ENCODE assay signal across 8 mouse cellular contexts in the genomic region with DNA sequence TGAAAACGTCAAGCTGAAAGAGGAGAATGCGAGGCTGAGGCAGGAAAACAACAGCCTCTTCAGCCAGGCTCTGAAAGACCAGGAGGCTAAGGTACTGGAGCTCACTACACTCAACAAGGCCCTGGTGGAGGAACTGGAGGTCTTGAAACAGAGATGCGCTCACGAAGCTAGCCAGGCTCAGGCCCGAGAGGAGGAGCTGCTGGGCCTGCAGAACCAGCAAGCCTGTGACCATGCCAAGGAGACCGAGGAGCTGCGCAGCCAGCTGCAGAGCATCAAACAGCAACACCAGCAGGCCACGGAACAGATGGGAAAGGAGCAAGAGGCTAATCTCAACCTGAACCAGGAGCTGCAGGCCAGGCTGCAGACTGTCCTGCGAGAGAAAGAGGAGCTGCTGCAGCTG. TPM values are rescaled to one million over a fixed set of nuclear protein-coding genes. Genes with fewer than 3 reads are reported as not detected.
DNase-seq lines count a peak whose midpoint lies in the region; ATAC-seq and TF ChIP-seq lines count a peak whose summit lies in the region.

No protein-coding gene starts in this region.

- H3K27ac ChIP-seq in liver, postnatal 0 days (ENCODE audit: low read depth): no peak overlapping the region
- no peak overlapping the region for H3K27ac ChIP-seq in thymus, adult 2 months (ENCODE audit: control insufficient read depth, insufficient read depth, low read length)

- no peak for TF ChIP-seq CTCF in liver, postnatal 0 days (IDR thresholded peaks at IDR 0.05; ENCODE audit: low read depth)
- TF ChIP-seq CTCF in thymus, adult 2 months (IDR thresholded peaks at IDR 0.05; ENCODE audit: borderline replicate concordance, control insufficient read depth, extremely low read depth, insufficient read depth, low read length, poor library complexity): no peak

- H3K4me1 ChIP-seq in liver, postnatal 0 days (ENCODE audit: insufficient read depth): no peaks in the 10 kb centered on the region
- H3K4me1 ChIP-seq in thymus, adult 2 months (replicated peaks; ENCODE audit: control insufficient read depth, insufficient read depth, low read length): no peaks in the 10 kb centered on the region

- intact Hi-C loops in heart, postnatal 10 days (cut with DNase I): loop anchor here (5.0 kb wide), 1 partner anchor 430 kb away; no protein-coding TSS in a partner anchor

- no peak for TF ChIP-seq POLR2A in thymus, adult 2 months (IDR thresholded peaks at IDR 0.05; ENCODE audit: control insufficient read depth, extremely low read depth, insufficient read depth, low read length, poor library complexity)

- 0 out of 2 replicates have a peak overlapping the region, but pooled peaks have one; percentile 24 for H3K4me3 ChIP-seq in liver, postnatal 0 days (ENCODE audit: low read depth, low read length)
- H3K4me3 ChIP-seq in thymus, adult 2 months (ENCODE audit: control insufficient read depth, insufficient read depth, low read length): no peak overlapping the region

- ATAC-seq in liver, postnatal 0 days: no peak

- no peaks in the 10 kb centered on the region for H3K9me3 ChIP-seq in liver, postnatal 0 days (ENCODE audit: low read length)

- 58% methylated on average over 9 of the region's 9 CpGs for WGBS in liver, postnatal 0 days (ENCODE audit: insufficient replicate concordance)
- 84% methylated on average over 9 of the region's 9 CpGs for WGBS in thymus, adult 2 months

- peak; percentile 11 for DNase-seq in adrenal gland, postnatal 14 days
- DNase-seq in adrenal gland, adult 8-10 months: no peak
- peak; percentile 30 for DNase-seq in cerebellum, adult 8-10 months
- DNase-seq in heart, postnatal 10 days: peak; percentile 31 to 40
- DNase-seq in liver, postnatal 0 days: no peak
- DNase-seq in embryo, embryonic 11 days: no peak
- no peak for DNase-seq in thymus, adult 2 months
- no peak for DNase-seq in thymus, postnatal 0 days (ENCODE audit: low spot score)

- no peaks in the 10 kb centered on the region for H3K27me3 ChIP-seq in liver, postnatal 0 days (ENCODE audit: insufficient read depth, low read length)
- no peaks in the 10 kb centered on the region for H3K27me3 ChIP-seq in thymus, adult 2 months (ENCODE audit: control insufficient read depth, insufficient read depth, low read length)

- H3K4me2 ChIP-seq in liver, postnatal 0 days (ENCODE audit: low read depth, low read length): peak overlapping the region; percentile 65; the same call in 1 of the 2 replicates

- no peak overlapping the region for H3K9ac ChIP-seq in liver, postnatal 0 days (replicated peaks)

- no peak for TF ChIP-seq EP300 in liver, postnatal 0 days (IDR thresholded peaks at IDR 0.05; ENCODE audit: low read depth)

- H3K36me3 ChIP-seq in liver, postnatal 0 days (replicated peaks; ENCODE audit: insufficient read depth, low read length): no peaks in the 10 kb centered on the region
- H3K36me3 ChIP-seq in thymus, adult 2 months (ENCODE audit: control insufficient read depth, insufficient read depth, low read length): no peaks in the 10 kb centered on the region

RNA-seq across cellular contexts. Expression of a gene that starts 0.6 kb away (rescaled TPM):
- 0.37 and 0.68 TPM in 2 replicates for total RNA-seq in adrenal gland, postnatal 14 days (2021)
- total RNA-seq in adrenal gland, adult 8-10 months (2022): 1 to 10 TPM in 1 of 4 experiments, under 1 TPM in 3; 0.35 to 1.1 (median 0.52) TPM
- total RNA-seq in heart, postnatal 10 days (2021): under 1 TPM; 0.17 to 0.27 TPM
- polyA plus RNA-seq in liver, postnatal 0 days (2015; fragmentation: Nextera tagmentation; extraction: Ambion mirVana): 0.09 and 0.19 TPM in 2 replicates
- 0.18 TPM in 1 of 2 replicates, not detected in the other for polyA plus RNA-seq in thymus, adult 2 months (2012; rRNA removed)
- 0.22 and 0.24 TPM in 2 replicates for polyA plus RNA-seq in thymus, postnatal 0 days (2015; fragmentation: Nextera tagmentation; extraction: Ambion mirVana)

RNA-seq across cellular contexts. Expression of a gene that starts 15.5 kb away (rescaled TPM):
- total RNA-seq in adrenal gland, postnatal 14 days (2021): 64.3 and 77.7 TPM in 2 replicates
- total RNA-seq in adrenal gland, adult 8-10 months (2022): 10 to 100 TPM; 71.2 to 96.7 (median 93.8) TPM
- total RNA-seq in heart, postnatal 10 days (2021): 10 to 100 TPM; 30.2 to 32.2 TPM
- 11.1 and 11.5 TPM in 2 replicates for polyA plus RNA-seq in liver, postnatal 0 days (2015; fragmentation: Nextera tagmentation; extraction: Ambion mirVana)
- 91.7 and 104 TPM in 2 replicates for polyA plus RNA-seq in thymus, adult 2 months (2012; rRNA removed)
- 34.7 and 38.5 TPM in 2 replicates for polyA plus RNA-seq in thymus, postnatal 0 days (2015; fragmentation: Nextera tagmentation; extraction: Ambion mirVana)

RNA-seq across cellular contexts. Expression of a gene that starts 30.0 kb away (rescaled TPM):
- 66.4 and 68.2 TPM in 2 replicates for total RNA-seq in adrenal gland, postnatal 14 days (2021)
- 10 to 100 TPM; 48.3 to 65.2 (median 59.5) TPM for total RNA-seq in adrenal gland, adult 8-10 months (2022)
- total RNA-seq in heart, postnatal 10 days (2021): 10 to 100 TPM; 94.9 to 96.0 TPM
- polyA plus RNA-seq in liver, postnatal 0 days (2015; fragmentation: Nextera tagmentation; extraction: Ambion mirVana): 59.9 and 67.3 TPM in 2 replicates
- polyA plus RNA-seq in thymus, adult 2 months (2012; rRNA removed): 6.9 and 12.8 TPM in 2 replicates
- 60.0 and 67.6 TPM in 2 replicates for polyA plus RNA-seq in thymus, postnatal 0 days (2015; fragmentation: Nextera tagmentation; extraction: Ambion mirVana)

RNA-seq across cellular contexts. Expression of a gene that starts 48.8 kb away (rescaled TPM):
- 20.6 and 21.4 TPM in 2 replicates for total RNA-seq in adrenal gland, postnatal 14 days (2021)
- 10 to 100 TPM; 23.0 to 27.5 (median 24.6) TPM for total RNA-seq in adrenal gland, adult 8-10 months (2022)
- 10 to 100 TPM; 17.0 to 19.6 TPM for total RNA-seq in heart, postnatal 10 days (2021)
- 11.2 and 11.3 TPM in 2 replicates for polyA plus RNA-seq in liver, postnatal 0 days (2015; fragmentation: Nextera tagmentation; extraction: Ambion mirVana)
- 5.4 and 6.3 TPM in 2 replicates for polyA plus RNA-seq in thymus, adult 2 months (2012; rRNA removed)
- 20.7 and 21.0 TPM in 2 replicates for polyA plus RNA-seq in thymus, postnatal 0 days (2015; fragmentation: Nextera tagmentation; extraction: Ambion mirVana)

RNA-seq across cellular contexts. Expression of a gene that starts 49.5 kb away (rescaled TPM):
- 52.8 and 71.9 TPM in 2 replicates for total RNA-seq in adrenal gland, postnatal 14 days (2021)
- total RNA-seq in adrenal gland, adult 8-10 months (2022): 100 to 1,000 TPM; 134 to 175 (median 151) TPM
- total RNA-seq in heart, postnatal 10 days (2021): 1 to 10 TPM; 1.9 to 3.4 TPM
- polyA plus RNA-seq in liver, postnatal 0 days (2015; fragmentation: Nextera tagmentation; extraction: Ambion mirVana): 0.41 and 0.47 TPM in 2 replicates
- 5.0 and 6.0 TPM in 2 replicates for polyA plus RNA-seq in thymus, adult 2 months (2012; rRNA removed)
- 11.7 and 13.7 TPM in 2 replicates for polyA plus RNA-seq in thymus, postnatal 0 days (2015; fragmentation: Nextera tagmentation; extraction: Ambion mirVana)

Comparison
In these comparisons a context has a peak if more than half of its experiments do, and no peak if none do; other contexts are left out.
1. DNase-seq: peak in adrenal gland, postnatal 14 days (single experiment), cerebellum, adult 8-10 months (single experiment) and heart, postnatal 10 days (2 of 2); none in adrenal gland, adult 8-10 months (single experiment), liver, postnatal 0 days (single experiment), embryo, embryonic 11 days (single experiment), thymus, adult 2 months (single experiment) and thymus, postnatal 0 days (single experiment).